Mouse (Mus musculus) kidney, postnatal 25 days (tissue): ENCODE measurements at regions not wholly inside any gene's neighbourhood (a gene's known extent, or its start where the extent isn't known, plus 50 kb on each side); places are given as distances from the start of the nearest gene placed in this dataset.

ENCODE experiments used
- DNase-seq, 2 experiments: peaks; one replicate each; pipeline ENCODE4 v3.0.0; 2021; ENCODE audit warnings: mixed read lengths in 2 of 2

DNA sequence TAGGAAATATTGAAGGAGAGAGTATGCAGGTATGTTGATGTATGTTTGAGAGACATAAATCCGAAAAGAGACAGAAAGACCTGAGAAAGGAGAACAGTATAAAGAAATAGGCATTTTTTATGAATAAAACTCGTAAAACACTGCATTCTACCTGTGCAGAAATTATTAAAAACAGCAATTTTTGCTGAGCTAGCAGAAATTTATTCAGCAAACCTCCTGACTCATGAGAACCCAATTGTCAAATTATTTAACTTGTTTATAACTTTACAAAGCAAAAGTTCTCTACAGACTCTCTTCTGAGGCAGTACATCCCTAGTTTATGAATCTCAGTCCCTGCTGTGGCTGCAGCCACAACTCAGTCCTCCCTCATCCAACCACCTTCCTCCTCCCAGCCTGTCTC is 191.0 kb upstream of the Noct start:
- DNase-seq, result no peak

GRCm38 (mm10) chr3:51036700-51037306 is 187.4 kb upstream of the Noct start:
- no peak for DNase-seq

DNA sequence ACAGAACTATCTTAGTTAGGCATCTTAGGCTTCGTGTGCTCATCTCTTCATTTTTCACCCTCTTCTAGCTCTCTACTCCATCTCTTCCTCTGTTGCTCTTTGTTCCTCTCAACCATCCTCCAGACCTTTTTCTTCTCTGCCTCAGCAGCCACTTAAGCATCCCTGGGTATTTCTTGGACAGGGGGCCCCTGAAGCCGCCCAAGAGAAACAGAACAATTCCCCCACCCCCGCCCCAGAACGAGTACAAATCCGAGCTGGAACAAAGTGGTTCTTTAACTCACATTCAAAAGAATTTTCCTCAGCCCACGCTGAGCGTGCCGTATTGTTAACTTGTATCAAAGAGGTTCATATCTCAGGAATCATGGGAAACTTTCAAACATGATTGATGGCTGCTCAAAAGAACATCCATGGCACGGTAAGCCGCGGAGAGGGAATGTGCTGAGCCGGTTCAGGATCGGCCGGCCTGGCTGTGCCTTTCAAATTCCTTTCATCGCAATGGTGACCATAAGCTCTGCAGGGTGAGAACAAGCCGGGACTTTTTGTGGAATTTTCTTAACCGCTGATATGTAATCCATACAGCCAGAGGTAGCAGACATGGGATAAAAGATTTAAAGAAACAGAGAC is 181.9 kb upstream of the Noct start:
- no peak for DNase-seq

GRCm38 (mm10) chr3:51048739-51049138 is 175.5 kb upstream of the Noct start:
- no peak for DNase-seq

DNA sequence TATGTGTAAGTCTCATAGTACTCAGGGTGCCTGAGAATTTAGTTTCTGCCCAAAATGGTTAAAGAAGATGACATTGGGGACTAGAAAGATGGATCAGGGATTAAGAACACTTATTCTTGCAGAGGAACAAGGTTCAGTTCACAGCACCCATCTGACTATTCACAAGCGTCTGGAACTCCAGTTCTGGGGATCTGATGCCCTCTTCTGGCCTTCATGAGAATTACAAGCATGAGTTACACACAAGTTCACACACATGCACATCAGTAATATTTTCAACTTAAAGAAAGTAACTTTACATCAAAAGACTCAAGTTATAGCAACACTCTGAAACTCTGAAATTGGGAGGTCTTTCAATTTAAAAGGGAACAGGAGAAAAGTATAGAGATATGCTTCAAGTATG is 174.1 kb upstream of the Noct start:
- no peak for DNase-seq

DNA sequence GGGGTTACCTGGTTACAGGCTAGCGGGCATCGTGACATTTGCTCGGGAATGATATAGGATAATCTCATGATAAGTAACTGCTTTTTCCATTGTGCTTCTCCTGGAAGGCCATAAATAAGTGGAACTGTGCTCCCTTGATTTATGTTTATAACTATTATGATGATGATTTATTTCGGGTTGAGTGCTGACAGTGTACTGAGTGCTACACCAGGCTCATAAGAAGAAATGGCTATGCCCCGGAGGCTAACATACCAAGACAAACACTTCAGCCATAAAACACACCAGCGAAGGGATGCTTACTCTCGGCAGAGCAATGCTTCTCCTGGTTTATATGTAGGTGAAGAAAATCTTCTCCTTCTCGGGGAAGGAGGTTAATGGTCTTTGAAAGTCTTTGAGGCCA is 169.2 kb upstream of the Noct start:
- no peak for DNase-seq

DNA sequence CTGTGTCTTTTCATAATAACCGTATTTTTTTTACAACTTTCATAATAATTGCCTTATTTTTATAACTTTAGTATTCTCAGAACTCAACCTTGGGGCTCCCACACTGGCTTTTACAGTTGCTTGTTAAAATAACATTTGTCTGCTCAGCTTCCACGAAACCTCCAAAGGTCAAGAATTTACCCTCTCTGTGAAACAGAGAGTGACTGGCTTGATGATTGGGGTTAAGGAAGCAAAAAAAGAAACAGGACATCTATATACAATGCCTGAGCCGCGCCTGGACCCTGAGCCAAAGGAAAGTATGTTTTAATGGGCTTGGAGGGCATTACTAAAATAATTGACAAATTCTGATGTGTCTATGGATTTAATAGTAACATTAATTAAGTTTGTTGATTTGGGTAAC is 160.0 kb upstream of the Noct start:
- DNase-seq, result no peak

DNA sequence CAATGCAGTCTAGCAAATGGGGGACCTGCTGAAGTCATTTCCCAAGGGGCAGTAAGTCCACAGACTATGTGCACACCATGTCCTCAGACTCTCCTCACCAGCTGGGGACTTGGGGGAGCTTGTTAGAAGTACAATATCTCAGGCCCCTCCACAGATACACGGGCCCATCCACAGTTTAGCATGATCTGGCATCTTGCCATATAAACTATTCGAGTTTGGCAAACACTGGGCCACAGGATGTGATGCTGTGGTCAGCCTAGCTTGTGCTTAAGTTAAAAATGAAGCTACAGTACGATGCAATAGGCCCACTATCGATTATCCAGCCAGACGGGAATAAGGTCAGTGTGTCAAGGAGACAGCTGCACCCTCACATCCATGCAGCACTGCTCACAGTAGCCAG is 157.9 kb upstream of the Noct start:
- DNase-seq, result no peak

- DNase-seq, result no peak
Observed at GRCm38 (mm10) chr3:51072417-51072816, 151.8 kb upstream of the Noct start.

DNA sequence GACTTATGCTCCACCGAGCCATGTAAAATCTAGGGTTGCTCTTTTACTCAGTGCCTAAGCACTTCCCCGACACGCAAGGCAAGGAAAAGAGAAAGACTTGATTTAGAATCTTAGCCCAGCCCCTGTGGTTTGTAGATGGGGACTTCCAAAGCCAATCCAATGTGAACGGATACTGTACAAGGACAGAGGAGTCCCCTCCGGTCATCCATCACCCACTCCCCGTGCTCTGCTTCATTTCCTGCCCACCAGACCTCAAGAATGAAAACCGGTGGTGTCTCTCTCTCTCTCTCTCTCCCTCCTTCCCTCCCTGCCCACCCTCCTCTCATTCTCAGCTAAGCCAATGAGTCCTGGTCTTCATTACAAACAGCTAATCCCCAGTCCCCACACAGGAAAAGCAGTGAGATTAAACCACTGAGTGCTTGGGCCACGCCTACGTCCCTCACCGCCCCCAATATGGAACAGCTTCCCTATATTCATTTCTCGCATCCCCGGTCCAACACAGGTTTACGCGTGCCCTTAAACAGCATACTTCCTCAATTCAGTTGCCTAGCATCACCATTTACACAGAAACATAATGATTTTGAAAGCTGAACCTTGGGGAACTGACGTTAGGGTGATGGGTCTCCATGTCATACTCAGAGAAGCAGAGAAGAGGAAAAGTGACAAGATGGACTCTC is 151.1 kb upstream of the Noct start:
- DNase-seq, result no peak

- no peak for DNase-seq
Observed at GRCm38 (mm10) chr3:51073743-51074319, 150.4 kb upstream of the Noct start.

GRCm38 (mm10) chr3:51075219-51075920 is 148.9 kb upstream of the Noct start:
- peak in 1 of 2 experiments; percentile 24 for DNase-seq

DNA sequence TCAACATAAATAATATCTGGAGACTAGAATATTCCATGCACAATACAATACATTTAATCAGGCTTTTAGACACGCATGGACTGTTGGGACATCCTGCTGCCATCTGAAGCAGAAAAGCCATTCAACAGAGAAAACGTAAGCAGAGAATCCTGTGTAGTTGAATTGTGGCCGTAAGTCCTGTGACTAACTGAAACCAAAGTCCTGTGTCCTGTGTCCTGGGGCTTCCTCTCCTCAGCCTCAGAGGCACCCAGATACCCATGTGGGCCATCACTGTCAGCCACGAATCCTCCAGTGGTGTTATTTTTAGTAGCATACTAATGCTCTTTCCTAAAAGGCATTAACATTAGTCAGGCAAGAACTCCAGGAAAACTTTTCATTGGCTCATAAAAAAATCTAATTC is 145.8 kb upstream of the Noct start:
- DNase-seq, result no peak

- DNase-seq, result no peak
Observed at GRCm38 (mm10) chr3:51080415-51080814, 143.8 kb upstream of the Noct start.

- no peak for DNase-seq
Observed at GRCm38 (mm10) chr3:51080855-51081254, 143.4 kb upstream of the Noct start.

- no peak for DNase-seq
Observed at GRCm38 (mm10) chr3:51082831-51083575, 141.2 kb upstream of the Noct start.

DNA sequence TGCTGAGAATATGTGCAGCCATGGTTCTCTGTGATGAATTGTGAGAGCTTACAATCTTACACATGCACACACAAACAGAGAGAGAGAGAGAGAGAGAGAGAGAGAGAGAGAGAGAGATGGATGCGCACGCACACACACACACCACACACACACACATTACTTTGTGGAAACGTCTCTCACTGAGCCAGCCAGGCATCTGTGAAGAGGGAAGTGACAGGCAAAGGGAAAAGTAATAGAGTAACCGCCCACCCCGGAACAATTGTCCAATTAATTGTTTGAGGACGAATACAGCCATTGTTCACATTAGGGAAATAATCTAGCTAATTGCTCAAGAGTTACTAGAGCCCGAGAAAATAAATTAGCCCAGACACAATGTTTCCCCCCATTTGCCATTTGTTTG is 140.7 kb upstream of the Noct start:
- no peak for DNase-seq

- DNase-seq, result no peak
Observed at GRCm38 (mm10) chr3:51086441-51086849, 137.8 kb upstream of the Noct start.

- DNase-seq, result no peak
Observed at GRCm38 (mm10) chr3:51087076-51087475, 137.2 kb upstream of the Noct start.

GRCm38 (mm10) chr3:51089036-51089669 is 135.1 kb upstream of the Noct start:
- peak in 1 of 2 experiments; percentile 48 for DNase-seq

DNA sequence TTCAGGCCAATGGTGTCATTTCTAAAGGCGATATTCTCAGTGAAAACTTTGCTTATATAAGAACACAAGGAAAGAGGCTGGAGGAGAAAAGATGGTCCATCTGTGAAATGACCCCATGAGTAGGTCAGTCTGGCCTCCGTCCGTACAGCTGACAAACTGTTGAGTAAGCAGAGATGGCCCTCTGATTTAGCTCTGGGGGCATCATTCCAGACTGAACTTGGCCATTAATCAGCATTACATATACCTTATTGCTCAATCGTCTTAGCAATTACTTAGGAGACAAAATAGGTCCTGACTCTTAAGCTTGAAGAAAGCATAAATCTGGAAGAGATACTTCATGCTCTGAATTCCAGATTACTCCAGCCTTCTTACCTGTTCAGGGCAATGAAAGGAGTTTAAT is 132.8 kb upstream of the Noct start:
- DNase-seq, result no peak
